Mouse (Mus musculus): Measurements from ENCODE around the gene Clic5. TPM values are rescaled to one million over a fixed set of nuclear protein-coding genes. Genes with fewer than 3 reads are reported as not detected.
A peak's percentile ranks its signal among the peaks of the same experiment; 100 is the strongest.

The Clic5 gene
- total RNA-seq, 2 experiments from 2014 or later, result 2.7 to 3.0 TPM

- DNase-seq (ENCODE audit: extremely low spot score in 1 of 2, low spot score in 1 of 2), result no peak
Observed at GRCm38 (mm10) chr17:44190246-44190645, 1.9 kb downstream of the Clic5 start.

GRCm38 (mm10) chr17:44192981-44193380 is 4.6 kb downstream of the Clic5 start:
- no peak for DNase-seq (ENCODE audit: extremely low spot score in 1 of 2, low spot score in 1 of 2)

- DNase-seq (ENCODE audit: extremely low spot score in 1 of 2, low spot score in 1 of 2), result no peak
Observed at GRCm38 (mm10) chr17:44199158-44199557, 10.8 kb downstream of the Clic5 start.

- no peak for DNase-seq (ENCODE audit: extremely low spot score in 1 of 2, low spot score in 1 of 2)
Observed at GRCm38 (mm10) chr17:44202952-44203351, 14.6 kb downstream of the Clic5 start.

DNA sequence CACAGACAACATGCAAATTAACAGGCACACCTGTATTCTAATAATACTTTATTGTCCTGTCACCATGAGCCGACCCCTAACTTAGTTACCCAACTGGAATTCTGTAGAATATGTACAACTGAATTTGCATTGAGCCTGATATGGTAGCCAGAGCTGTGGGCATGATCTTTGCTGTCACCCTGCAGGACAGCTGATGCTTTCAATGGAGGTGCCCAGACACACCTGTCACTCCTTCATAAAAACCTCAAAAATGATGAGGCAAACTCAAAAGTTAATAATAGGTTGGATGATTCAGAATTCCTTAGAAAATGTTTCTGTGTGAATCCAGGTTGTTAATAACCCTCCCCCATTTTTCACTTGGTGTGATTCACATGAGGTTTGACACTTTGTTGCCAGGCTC is 16.4 kb downstream of the Clic5 start:
- DNase-seq (ENCODE audit: extremely low spot score in 1 of 2, low spot score in 1 of 2), result no peak

- no peak for DNase-seq (ENCODE audit: extremely low spot score in 1 of 2, low spot score in 1 of 2)
Observed at GRCm38 (mm10) chr17:44205562-44205961, 17.2 kb downstream of the Clic5 start.

- no peak for DNase-seq (ENCODE audit: extremely low spot score in 1 of 2, low spot score in 1 of 2)
Observed at GRCm38 (mm10) chr17:44208900-44209299, 20.5 kb downstream of the Clic5 start.

GRCm38 (mm10) chr17:44212960-44213619 is 24.7 kb downstream of the Clic5 start:
- no peak for DNase-seq (ENCODE audit: extremely low spot score in 1 of 2, low spot score in 1 of 2)

DNA sequence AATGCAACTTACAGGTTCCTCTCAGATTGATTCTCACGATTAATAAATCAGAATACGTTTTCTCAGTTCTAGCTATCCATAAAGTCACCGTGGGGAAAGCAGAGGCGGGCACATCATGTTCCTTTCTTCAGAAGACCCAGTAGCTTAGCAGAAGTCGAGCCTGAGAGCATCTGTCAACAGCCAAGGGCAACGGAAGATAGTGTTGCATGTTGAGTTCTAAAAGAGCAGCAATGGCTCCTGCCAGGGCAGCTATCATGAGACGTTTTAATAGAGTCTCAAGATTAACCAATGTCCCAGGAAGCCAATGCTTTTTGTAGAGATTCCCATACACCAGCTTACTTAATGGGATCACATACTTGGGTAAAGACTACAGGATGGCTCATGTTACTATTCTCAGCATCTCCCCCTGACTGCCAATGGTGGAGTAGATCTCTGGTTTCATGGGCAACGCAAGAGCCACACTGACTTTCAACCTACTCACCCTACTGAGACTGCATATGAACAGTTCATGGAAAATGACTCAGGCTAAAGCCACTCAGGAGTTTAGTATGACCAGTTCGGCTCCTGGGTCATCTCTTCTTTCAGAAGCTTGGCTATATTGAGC is 26.9 kb downstream of the Clic5 start:
- no peak for DNase-seq (ENCODE audit: extremely low spot score in 1 of 2, low spot score in 1 of 2)

DNA sequence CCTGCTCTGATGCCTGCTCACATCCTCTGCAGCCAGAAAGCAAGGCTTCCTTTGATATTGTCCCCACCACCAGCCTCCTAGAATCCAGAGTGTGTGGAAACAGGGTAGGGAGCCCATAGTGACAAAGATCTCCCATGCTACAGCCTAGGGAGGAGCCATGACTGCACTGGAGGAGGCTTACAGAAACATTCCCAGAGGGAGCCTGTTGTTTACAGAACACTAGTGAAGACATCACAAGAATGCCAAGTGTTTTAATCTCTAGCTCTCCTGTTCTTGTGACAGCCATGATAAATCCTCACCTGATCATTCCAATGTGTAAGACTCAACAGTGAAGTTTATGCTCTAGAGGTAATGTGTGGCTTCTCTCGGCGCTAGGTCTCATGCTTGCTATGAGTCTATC is 28.8 kb downstream of the Clic5 start:
- DNase-seq (ENCODE audit: extremely low spot score in 1 of 2, low spot score in 1 of 2), result no peak

DNA sequence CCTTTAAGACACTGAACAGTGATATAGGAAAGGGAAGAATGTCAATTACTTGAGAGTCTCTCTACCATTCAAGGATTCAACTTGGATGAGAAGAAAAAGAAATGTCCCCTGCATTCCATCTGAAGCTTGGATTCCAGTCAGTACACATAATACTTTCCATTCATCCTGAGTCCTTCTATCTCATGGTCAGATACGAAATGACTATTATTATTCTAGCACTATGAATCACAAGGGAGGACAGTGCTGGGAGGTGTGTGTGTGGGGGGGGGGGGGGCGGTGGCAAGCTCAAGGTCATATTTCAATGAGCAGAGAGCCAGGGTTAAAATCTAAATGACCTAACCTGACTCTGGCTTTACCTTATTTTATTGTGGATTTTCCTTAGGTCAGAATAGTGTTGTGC is 31.6 kb downstream of the Clic5 start:
- DNase-seq (ENCODE audit: extremely low spot score in 1 of 2, low spot score in 1 of 2), result no peak

DNA sequence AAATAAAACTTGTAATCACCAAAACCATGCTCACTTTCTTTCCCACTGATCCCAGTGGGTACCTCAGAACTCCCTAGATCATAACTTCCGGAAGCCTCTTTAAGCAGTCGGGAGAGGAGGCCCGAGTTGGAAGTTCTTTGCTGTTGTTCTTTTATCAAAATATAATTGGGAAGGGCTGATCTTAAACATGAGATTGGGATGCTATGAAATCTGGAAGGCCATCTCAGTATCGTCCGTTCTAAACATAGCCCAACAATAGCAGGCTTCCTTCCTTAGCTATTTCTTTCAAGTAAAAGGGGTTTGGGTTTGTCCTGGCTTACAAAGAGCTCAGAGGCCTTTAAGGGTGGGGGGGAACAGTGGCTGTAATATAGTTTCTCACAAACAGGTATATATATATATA is 40.0 kb downstream of the Clic5 start:
- no peak for DNase-seq (ENCODE audit: extremely low spot score in 1 of 2, low spot score in 1 of 2)

GRCm38 (mm10) chr17:44230083-44230482 is 41.7 kb downstream of the Clic5 start:
- DNase-seq (ENCODE audit: extremely low spot score in 1 of 2, low spot score in 1 of 2), result no peak

GRCm38 (mm10) chr17:44239030-44239721 is 50.8 kb downstream of the Clic5 start:
- DNase-seq (ENCODE audit: extremely low spot score in 1 of 2, low spot score in 1 of 2), result no peak

GRCm38 (mm10) chr17:44240742-44241141 is 52.4 kb downstream of the Clic5 start:
- DNase-seq (ENCODE audit: extremely low spot score in 1 of 2, low spot score in 1 of 2), result no peak

- DNase-seq (ENCODE audit: extremely low spot score in 1 of 2, low spot score in 1 of 2), result no peak
Observed at GRCm38 (mm10) chr17:44244096-44244495, 55.7 kb downstream of the Clic5 start.

DNA sequence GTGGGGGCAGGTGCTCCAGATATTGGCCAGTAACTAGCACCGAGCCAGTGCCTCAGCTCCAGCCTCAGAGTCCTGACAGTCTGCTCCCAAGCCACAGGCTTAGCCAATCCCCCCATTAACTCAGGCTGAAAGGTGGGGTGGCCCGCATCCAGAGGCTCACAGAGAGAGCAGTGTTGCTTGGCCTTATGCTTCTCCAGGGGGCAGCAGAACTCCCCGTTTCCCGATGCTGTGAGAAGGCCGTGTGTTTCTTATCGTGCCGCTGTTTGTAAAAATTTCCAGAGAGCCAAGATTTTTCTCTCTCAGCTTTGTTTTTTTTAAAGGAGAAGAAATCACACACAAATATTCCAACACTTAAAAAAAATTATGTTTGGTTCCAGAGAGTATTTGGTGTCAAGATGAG is 56.2 kb downstream of the Clic5 start:
- no peak for DNase-seq (ENCODE audit: extremely low spot score in 1 of 2, low spot score in 1 of 2)

GRCm38 (mm10) chr17:44246153-44246700 is 57.8 kb downstream of the Clic5 start:
- no peak for DNase-seq (ENCODE audit: extremely low spot score in 1 of 2, low spot score in 1 of 2)

DNA sequence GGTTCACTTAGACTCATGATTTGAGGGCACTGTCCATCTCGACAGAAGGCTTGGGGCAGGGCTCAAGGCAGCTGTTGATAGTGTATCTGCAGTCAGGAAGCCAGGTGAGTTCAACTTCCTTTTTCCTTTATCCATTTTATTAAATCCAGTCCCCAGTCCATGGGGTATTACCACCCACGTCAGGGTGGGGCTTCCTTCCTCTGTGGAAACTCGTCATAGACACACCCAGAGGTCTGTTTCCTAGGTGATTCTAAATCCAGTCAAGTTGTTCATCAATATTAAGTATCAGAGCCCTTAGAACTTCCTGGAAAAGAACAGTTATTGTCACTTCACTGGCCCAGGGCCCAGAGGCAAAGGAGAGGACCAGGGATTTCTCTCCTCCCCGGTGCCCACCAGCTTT is 61.2 kb downstream of the Clic5 start:
- DNase-seq (ENCODE audit: extremely low spot score in 1 of 2, low spot score in 1 of 2), result no peak

DNA sequence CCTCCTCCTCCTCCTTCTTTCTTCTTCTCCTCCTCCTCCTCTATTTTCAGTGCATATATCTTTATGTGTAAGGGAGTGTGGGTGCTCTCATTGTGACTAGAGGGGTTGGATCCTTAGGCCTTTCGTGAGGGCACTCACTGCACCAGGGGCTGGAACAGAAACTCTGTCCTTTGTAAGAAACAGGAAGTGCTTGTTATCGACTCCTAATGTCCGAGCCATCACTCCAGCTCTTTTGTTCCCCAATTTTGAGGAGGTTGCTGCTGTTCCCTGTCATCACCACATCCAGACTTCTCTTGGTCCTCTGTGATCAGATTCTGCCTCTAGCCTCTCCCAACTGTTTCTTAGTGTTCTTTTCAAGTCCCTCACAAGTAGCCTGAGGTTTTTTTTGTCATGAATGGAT is 64.3 kb downstream of the Clic5 start:
- no peak for DNase-seq (ENCODE audit: extremely low spot score in 1 of 2, low spot score in 1 of 2)

DNA sequence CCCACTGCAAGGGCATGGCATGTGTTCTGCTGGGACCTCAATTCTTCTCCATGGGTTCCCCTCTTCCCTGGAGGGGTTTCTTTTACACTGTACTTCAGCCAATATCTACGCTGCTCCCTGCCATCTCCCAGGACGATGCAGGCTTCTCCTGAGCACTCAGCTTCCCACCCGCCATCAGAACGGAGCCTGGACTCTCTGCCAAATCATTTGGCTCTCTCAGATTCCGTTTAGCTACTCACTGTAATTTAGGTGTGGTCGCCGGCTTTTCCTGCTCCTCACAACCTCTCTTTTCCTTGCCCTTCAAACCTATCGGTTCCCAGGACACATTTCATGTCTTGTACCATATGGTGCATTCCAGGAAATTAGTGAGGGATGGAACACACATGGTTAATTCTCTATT is 66.3 kb downstream of the Clic5 start:
- no peak for DNase-seq (ENCODE audit: extremely low spot score in 1 of 2, low spot score in 1 of 2)

DNA sequence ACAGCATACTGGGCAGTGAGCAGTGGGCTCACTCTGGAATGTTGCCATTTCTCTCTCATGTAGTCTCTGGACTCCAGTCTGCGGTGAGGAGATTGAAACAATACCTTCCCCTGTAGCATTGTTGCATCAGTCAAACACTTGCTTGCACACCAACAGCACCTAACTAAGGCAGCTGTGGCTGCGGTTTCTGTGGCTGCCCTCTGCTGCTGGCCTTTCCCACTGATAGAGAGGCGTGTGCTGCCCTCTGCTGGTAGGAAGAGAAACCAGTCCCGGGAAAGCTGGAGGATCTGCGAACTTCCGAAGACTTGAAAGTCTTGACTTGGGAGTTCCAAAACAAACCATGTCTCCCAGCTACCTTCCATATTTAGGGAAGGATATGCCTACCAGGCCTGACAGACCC is 68.2 kb downstream of the Clic5 start:
- peak; percentile 47 to 73 for DNase-seq (ENCODE audit: extremely low spot score in 1 of 2, low spot score in 1 of 2)
